Mouse (Mus musculus): ENCODE data around the gene Zfp366. TPM values are rescaled to one million over a fixed set of nuclear protein-coding genes. Genes with fewer than 3 reads are reported as not detected.

The Zfp366 gene
- polyA plus RNA-seq, 1 experiment from 2014 or later, result 0.96 TPM

DNA sequence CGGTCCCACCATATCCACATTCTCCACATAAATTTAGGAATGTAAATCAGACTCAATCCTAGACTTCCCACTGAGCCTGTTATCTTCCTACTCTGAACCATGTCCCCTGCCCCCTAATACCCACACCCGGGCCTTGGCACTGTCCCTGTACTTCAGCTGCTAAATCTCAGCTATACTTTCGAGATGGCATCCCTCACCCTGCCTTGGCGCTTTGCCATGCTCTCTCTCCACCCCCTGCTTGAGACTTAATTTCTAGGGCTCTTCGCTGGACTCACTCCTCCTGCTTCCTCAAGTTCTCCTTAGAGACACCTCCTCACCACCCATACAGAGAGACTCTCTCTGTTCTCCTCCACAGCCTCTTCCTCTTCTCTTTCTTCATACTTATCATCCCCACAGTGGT, 115.3 kb downstream of the Zfp366 start:
- no peak overlapping the region for H3K27ac ChIP-seq
- 75% methylated on average over 5 of the region's 5 CpGs for WGBS

More for the DNA sequence above, 115.3 kb downstream of the Zfp366 start:
- no peak overlapping the region for H3K4me2 ChIP-seq
- no peaks in the 10 kb centered on the region for H3K9me3 ChIP-seq
- no peaks in the 10 kb centered on the region for H3K27me3 ChIP-seq
- H3K4me3 ChIP-seq, result no peak overlapping the region
- no peak for ATAC-seq (ENCODE audit: borderline replicate concordance, extremely low read depth, low FRiP score, low TSS enrichment)
- H3K4me1 ChIP-seq, result peaks cover 13% of the 10 kb centered on the region
- no peaks in the 10 kb centered on the region for H3K36me3 ChIP-seq
- H3K9ac ChIP-seq, result no peak overlapping the region

Other genes with a start within 250 kb of the Zfp366 start
- not detected in 2 replicates for gene 1700024P04Rik, start 200.3 kb upstream of the Zfp366 start, polyA plus RNA-seq (2015; fragmentation: Nextera tagmentation; extraction: Ambion mirVana)
- 45.3 and 45.4 TPM in 2 replicates for gene Ptcd2, start 159.9 kb downstream of the Zfp366 start, polyA plus RNA-seq (2015; fragmentation: Nextera tagmentation; extraction: Ambion mirVana)
- 62.2 and 62.3 TPM in 2 replicates for gene Mrps27, start 160.0 kb downstream of the Zfp366 start, polyA plus RNA-seq (2015; fragmentation: Nextera tagmentation; extraction: Ambion mirVana)

Data from lung, embryonic 15.5 days (tissue).